Mouse (Mus musculus): ENCODE data around the gene Sin3a. TPM values are rescaled to one million over a fixed set of nuclear protein-coding genes. Genes with fewer than 3 reads are reported as not detected.

Sin3a gene
- polyA plus RNA-seq, 1 experiment from 2014 or later = 53.9 TPM

GRCm38 (mm10) chr9:57075681-57076381 is 4.0 kb downstream of the Sin3a start:
- DNase-seq (ENCODE audit: extremely low spot score, low spot score) = peak; percentile 97
- Histone ChIP-seq H3K4me1 (peaks cover 36% of the 10 kb centered on the region), H3K27me3 (ENCODE audit: poor library complexity, severe bottlenecking) (no peaks in the 10 kb centered on the region), H3K9me3 (no peaks in the 10 kb centered on the region), H3K27ac (peak overlapping the region; percentile 97), H3K4me3 (peak overlapping the region; percentile 94), H3K36me3 (replicated peaks) (peaks cover 12% of the 10 kb centered on the region)
- under 1% methylated on average over 43 of the region's 43 CpGs for WGBS

DNA sequence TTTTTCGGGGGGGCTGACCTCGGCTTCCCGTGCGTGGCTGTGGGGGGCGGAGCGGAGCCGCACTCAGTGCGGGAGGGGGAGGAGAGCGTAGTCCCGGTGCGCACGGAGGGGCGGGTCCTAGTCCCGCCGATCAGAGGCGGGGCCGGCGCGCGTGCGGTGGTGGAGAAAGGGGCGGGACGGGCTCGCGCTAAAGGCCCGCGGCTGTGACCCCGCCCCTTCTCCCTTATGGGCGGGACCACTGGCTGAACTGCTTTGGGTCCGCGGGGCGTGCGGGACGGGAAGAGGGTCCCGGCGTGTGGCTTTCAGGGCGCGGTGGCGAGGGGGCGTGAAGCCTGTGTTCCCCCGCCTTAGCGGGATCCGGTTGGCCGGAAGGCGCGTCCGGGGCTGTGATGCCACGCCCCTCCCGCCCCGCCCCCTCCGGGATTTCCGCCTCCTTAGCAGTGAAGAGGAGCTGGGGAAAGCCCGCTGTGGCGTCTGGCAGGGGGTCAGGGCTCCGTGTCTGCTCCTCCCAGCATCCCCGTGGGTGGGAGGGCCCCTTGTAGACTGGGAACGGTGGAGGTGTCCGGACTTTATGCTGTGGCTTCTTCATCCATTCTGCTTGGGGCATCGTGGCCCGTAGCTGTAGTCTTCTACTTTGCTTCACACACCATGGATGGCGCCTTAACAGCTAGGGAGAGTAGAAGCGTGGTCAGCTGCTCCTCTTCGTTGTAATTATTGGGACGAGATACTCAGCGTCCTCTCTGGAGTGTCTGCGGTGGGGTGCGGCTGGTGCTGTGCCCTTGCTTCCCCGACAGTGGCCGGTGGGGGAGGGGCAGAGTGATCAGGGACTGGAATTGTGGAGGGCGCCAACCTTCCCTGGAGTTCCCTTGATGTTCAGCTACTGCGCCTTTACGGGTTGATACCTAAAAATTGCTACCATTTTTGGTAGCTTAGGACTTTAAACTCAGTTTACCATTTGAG is 5.1 kb downstream of the Sin3a start:
- Histone ChIP-seq H3K27ac (peak overlapping the region; percentile 97), H3K9me3 (no peaks in the 10 kb centered on the region), H3K36me3 (replicated peaks) (peaks cover 15% of the 10 kb centered on the region), H3K27me3 (ENCODE audit: poor library complexity, severe bottlenecking) (no peaks in the 10 kb centered on the region), H3K4me1 (peaks cover 29% of the 10 kb centered on the region), H3K4me3 (peak overlapping the region; percentile 94)
- peak; percentile 83 for DNase-seq (ENCODE audit: extremely low spot score, low spot score)
- under 1% methylated on average over 69 of the region's 72 CpGs for WGBS

DNA sequence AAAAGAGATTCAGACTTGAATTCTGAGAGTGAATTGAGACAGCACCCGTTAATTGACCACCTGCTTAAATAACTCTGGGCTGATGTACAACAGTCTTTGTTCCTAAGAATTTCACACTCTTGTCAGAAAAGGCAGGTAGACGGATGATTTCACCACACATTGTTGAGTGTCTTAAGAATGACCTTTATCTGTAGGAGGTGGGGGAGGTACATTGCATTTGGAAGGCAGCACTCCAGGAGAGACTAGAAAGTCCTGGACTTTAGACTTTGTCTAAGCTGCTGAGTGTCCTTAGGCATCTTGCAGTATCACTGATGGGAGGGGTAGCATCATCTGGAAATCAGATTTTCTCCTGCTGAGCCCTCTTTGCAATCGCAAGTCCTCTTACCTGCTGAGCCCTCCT is 10.4 kb downstream of the Sin3a start:
- no peaks in the 10 kb centered on the region for H3K27me3 ChIP-seq (ENCODE audit: poor library complexity, severe bottlenecking)
- H3K4me1 ChIP-seq = peaks cover 10% of the 10 kb centered on the region
- no peak overlapping the region for H3K27ac ChIP-seq
- H3K4me3 ChIP-seq = no peak overlapping the region
- no peak for DNase-seq (ENCODE audit: extremely low spot score, low spot score)
- 87% methylated on average over 3 of the region's 3 CpGs for WGBS
- no peaks in the 10 kb centered on the region for H3K9me3 ChIP-seq
- peaks cover 57% of the 10 kb centered on the region for H3K36me3 ChIP-seq (replicated peaks)

DNA sequence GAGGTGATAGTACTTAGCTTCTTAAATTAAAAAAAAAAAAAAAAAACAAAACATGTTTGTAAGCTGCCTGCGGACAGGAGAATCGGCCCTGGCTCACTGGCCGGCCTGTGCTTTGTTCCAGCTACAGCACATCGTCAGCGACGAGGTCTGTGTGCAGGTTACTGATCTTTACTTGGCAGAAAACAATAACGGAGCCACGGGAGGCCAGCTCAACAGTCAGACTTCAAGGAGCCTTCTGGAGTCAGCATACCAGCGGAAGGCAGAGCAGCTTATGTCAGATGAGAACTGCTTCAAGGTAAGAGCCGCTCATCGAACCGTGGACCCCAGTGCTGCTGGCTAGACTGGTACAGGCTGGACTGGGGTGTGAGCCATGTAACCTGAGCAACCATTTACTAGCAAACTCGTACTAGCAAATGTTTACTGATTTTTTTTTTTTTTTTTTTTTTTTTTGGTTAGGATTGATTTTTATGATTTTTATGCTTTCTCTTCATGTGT is 45.5 kb downstream of the Sin3a start:
- Histone ChIP-seq H3K27ac (no peak overlapping the region), H3K27me3 (ENCODE audit: poor library complexity, severe bottlenecking) (no peaks in the 10 kb centered on the region), H3K36me3 (replicated peaks) (peaks cover 99% of the 10 kb centered on the region), H3K4me1 (no peaks in the 10 kb centered on the region), H3K9me3 (no peaks in the 10 kb centered on the region), H3K4me3 (no peak overlapping the region)
- no peak for DNase-seq (ENCODE audit: extremely low spot score, low spot score)
- 94% methylated on average over 13 of the region's 13 CpGs for WGBS

DNA sequence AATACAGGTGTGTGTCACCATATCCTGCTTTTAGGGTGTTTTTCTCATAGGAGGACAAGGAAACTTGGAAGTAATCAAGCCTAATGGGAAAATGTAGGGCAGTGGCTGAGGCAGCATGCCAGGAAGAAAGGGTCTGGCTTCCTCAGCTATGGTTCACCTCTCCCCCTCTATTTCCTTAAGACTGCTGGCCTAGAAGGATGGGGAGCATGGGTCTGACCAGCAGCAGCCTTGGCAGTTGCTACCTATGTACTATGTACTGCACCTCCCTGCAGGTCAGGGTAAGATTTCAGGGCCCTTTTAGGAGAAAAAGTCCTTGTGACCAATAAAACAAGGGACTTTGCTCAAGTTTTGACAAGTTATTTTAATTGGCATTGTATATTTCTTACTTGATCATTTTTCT is 57.8 kb downstream of the Sin3a start:
- DNase-seq (ENCODE audit: extremely low spot score, low spot score) = no peak
- H3K27me3 ChIP-seq (ENCODE audit: poor library complexity, severe bottlenecking) = no peaks in the 10 kb centered on the region
- peaks cover 54% of the 10 kb centered on the region for H3K36me3 ChIP-seq (replicated peaks)
- H3K4me1 ChIP-seq = peaks cover 24% of the 10 kb centered on the region
- no peak overlapping the region for H3K27ac ChIP-seq
- H3K4me3 ChIP-seq = peak overlapping the region; percentile 76
- no peaks in the 10 kb centered on the region for H3K9me3 ChIP-seq

GRCm38 (mm10) chr9:57130577-57131433 is 59.0 kb downstream of the Sin3a start, which contains the start of gene Man2c1:
TSS of gene Man2c1 (plus strand) at chr9:57130690.
- Histone ChIP-seq H3K27ac (peak within 1 kb of the TSS; percentile 93), H3K36me3 (replicated peaks) (peaks cover 54% of the 10 kb centered on the region), H3K4me1 (peaks cover 24% of the 10 kb centered on the region), H3K9me3 (no peaks in the 10 kb centered on the region), H3K27me3 (ENCODE audit: poor library complexity, severe bottlenecking) (no peaks in the 10 kb centered on the region), H3K4me3 (peak within 1 kb of the TSS; percentile 76)
- peak; percentile 89 for DNase-seq (ENCODE audit: extremely low spot score, low spot score)
- under 1% methylated on average over 58 of the region's 58 CpGs for WGBS

- Histone ChIP-seq H3K27ac (no peak overlapping the region), H3K36me3 (replicated peaks) (peaks cover 80% of the 10 kb centered on the region), H3K4me1 (no peaks in the 10 kb centered on the region), H3K4me3 (no peak overlapping the region), H3K27me3 (ENCODE audit: poor library complexity, severe bottlenecking) (no peaks in the 10 kb centered on the region), H3K9me3 (no peaks in the 10 kb centered on the region)
- WGBS = 87% methylated on average over 6 of the region's 6 CpGs
- DNase-seq (ENCODE audit: extremely low spot score, low spot score) = no peak
Measured at GRCm38 (mm10) chr9:57137246-57137645, 65.4 kb downstream of the Sin3a start.

- Histone ChIP-seq H3K27ac (no peak overlapping the region), H3K4me3 (no peak overlapping the region), H3K27me3 (ENCODE audit: poor library complexity, severe bottlenecking) (no peaks in the 10 kb centered on the region), H3K4me1 (no peaks in the 10 kb centered on the region), H3K36me3 (replicated peaks) (peaks cover 85% of the 10 kb centered on the region), H3K9me3 (no peaks in the 10 kb centered on the region)
- DNase-seq (ENCODE audit: extremely low spot score, low spot score) = no peak
- 95% methylated on average over 9 of the region's 9 CpGs for WGBS
Measured at GRCm38 (mm10) chr9:57137777-57138176, 65.9 kb downstream of the Sin3a start.

GRCm38 (mm10) chr9:57138507-57138906 is 66.7 kb downstream of the Sin3a start:
- 95% methylated on average over 6 of the region's 6 CpGs for WGBS

GRCm38 (mm10) chr9:57139110-57139509 is 67.3 kb downstream of the Sin3a start:
- no peaks in the 10 kb centered on the region for H3K4me1 ChIP-seq
- peaks cover 97% of the 10 kb centered on the region for H3K36me3 ChIP-seq (replicated peaks)
- 92% methylated on average over 9 of the region's 9 CpGs for WGBS
- no peak overlapping the region for H3K4me3 ChIP-seq
- H3K27me3 ChIP-seq (ENCODE audit: poor library complexity, severe bottlenecking) = no peaks in the 10 kb centered on the region
- H3K9me3 ChIP-seq = no peaks in the 10 kb centered on the region
- H3K27ac ChIP-seq = no peak overlapping the region
- no peak for DNase-seq (ENCODE audit: extremely low spot score, low spot score)

More at GRCm38 (mm10) chr9:57138507-57138906, 66.7 kb downstream of the Sin3a start:
- H3K4me3 ChIP-seq = no peak overlapping the region
- DNase-seq (ENCODE audit: extremely low spot score, low spot score) = no peak
- H3K9me3 ChIP-seq = no peaks in the 10 kb centered on the region
- peaks cover 92% of the 10 kb centered on the region for H3K36me3 ChIP-seq (replicated peaks)
- H3K27me3 ChIP-seq (ENCODE audit: poor library complexity, severe bottlenecking) = no peaks in the 10 kb centered on the region
- H3K4me1 ChIP-seq = no peaks in the 10 kb centered on the region
- H3K27ac ChIP-seq = no peak overlapping the region

DNA sequence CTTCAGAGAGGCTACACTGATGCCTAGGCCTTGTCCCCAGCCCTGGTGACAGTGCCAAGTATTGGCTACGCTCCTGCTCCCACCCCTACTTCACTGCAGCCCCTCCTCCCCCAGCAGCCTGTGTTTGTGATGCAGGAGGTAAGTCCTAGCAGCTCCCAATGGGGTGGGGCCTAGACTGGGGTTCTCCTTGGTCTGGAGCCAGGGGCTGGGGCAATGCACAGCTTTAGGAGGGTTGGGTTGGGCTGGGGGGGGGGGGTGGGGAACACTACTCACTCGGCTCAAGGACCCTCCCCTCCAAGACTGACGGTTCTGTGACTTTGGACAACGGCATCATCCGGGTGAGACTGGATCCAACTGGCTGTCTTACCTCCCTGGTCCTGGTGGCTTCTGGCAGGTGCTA is 67.7 kb downstream of the Sin3a start:
- no peaks in the 10 kb centered on the region for H3K4me1 ChIP-seq
- H3K36me3 ChIP-seq (replicated peaks) = peaks cover 99% of the 10 kb centered on the region
- no peak for DNase-seq (ENCODE audit: extremely low spot score, low spot score)
- H3K27ac ChIP-seq = no peak overlapping the region
- no peaks in the 10 kb centered on the region for H3K27me3 ChIP-seq (ENCODE audit: poor library complexity, severe bottlenecking)
- 97% methylated on average over 5 of the region's 5 CpGs for WGBS
- no peak overlapping the region for H3K4me3 ChIP-seq
- H3K9me3 ChIP-seq = no peaks in the 10 kb centered on the region
